Mouse (Mus musculus) neural tube, embryonic 14.5 days (tissue): ENCODE measurements at regions not wholly inside any gene's neighbourhood (a gene's known extent, or its start where the extent isn't known, plus 50 kb on each side); places are given as distances from the start of the nearest gene placed in this dataset.

ENCODE experiments used
- ATAC-seq: fragments of 200-750 bp; cut with Nextera tagmentation; 2 replicates; pipeline ENCODE4 v1.8.0; 2017; ENCODE audit warnings: low read depth, mild to moderate bottlenecking, moderate TSS enrichment, moderate library complexity
- H3K27ac ChIP-seq: fragments of 300-500 bp; sonication (generic); 2 replicates; pipeline ENCODE4 v1.5.1; 2014; ENCODE audit warnings: low read depth, mild to moderate bottlenecking, control low read depth, low read length, moderate library complexity, mixed read lengths
- H3K27me3 ChIP-seq: fragments of 300-500 bp; sonication (generic); 2 replicates; pipeline ENCODE4 v1.6.1; 2014; ENCODE audit warnings: low read length; ENCODE audit not compliant: control insufficient read depth, insufficient read depth
- H3K36me3 ChIP-seq: fragments of 300-500 bp; sonication (generic); 2 replicates; pipeline ENCODE4 v1.6.1; 2014; ENCODE audit warnings: low read length, mixed read lengths; ENCODE audit not compliant: control insufficient read depth, insufficient read depth
- H3K4me1 ChIP-seq: fragments of 300-500 bp; sonication (generic); 2 replicates; pipeline ENCODE4 v1.6.1; 2014; ENCODE audit warnings: low read length; ENCODE audit not compliant: control insufficient read depth, insufficient read depth
- H3K4me2 ChIP-seq: fragments of 300-500 bp; sonication (generic); 2 replicates; pipeline ENCODE4 v1.6.1; 2014; ENCODE audit warnings: mild to moderate bottlenecking, low read depth, low read length, control low read depth
- H3K4me3 ChIP-seq: fragments of 300-500 bp; sonication (generic); 2 replicates; pipeline ENCODE4 v1.5.1; 2014; ENCODE audit warnings: low read depth, low read length, control low read depth, mixed read lengths
- H3K9ac ChIP-seq: fragments of 300-500 bp; sonication (generic); replicated peaks from 2 replicates; pipeline ENCODE4 v1.6.1; 2014; ENCODE audit warnings: low read depth, mild to moderate bottlenecking, control low read depth, low read length, mixed read lengths
- H3K9me3 ChIP-seq: fragments of 300-500 bp; sonication (generic); 2 replicates; pipeline ENCODE4 v1.6.1; 2016; ENCODE audit warnings: low read length; ENCODE audit not compliant: control insufficient read depth
- WGBS: fragments of 180-500 bp; shearing (Covaris S2); extraction: QIAGEN DNeasy Blood & Tissue Kit; methylation state at CpG from one replicate; pipeline ENCODE4 v1.1.7; 2014; 5-methylcytosine and 5-hydroxymethylcytosine counted together

- Histone ChIP-seq H3K27ac (no peak overlapping the region), H3K4me2 (no peak overlapping the region), H3K9ac (no peak overlapping the region), H3K4me1 (no peaks in the 10 kb centered on the region), H3K9me3 (no peaks in the 10 kb centered on the region), H3K27me3 (no peaks in the 10 kb centered on the region), H3K36me3 (no peaks in the 10 kb centered on the region), H3K4me3 (no peak overlapping the region)
- ATAC-seq = no peak
- WGBS = 79% methylated on average over 2 of the region's 2 CpGs
These were observed 237.3 kb upstream of the Atp2b1 start for GRCm38 (mm10) chr10:98676907-98677306.

GRCm38 (mm10) chr10:98678234-98678633, 236.0 kb upstream of the Atp2b1 start:
- ATAC-seq = no peak
- H3K4me1 ChIP-seq = no peaks in the 10 kb centered on the region
- no peaks in the 10 kb centered on the region for H3K27me3 ChIP-seq
- no peak overlapping the region for H3K9ac ChIP-seq
- H3K9me3 ChIP-seq = no peaks in the 10 kb centered on the region
- H3K27ac ChIP-seq = no peak overlapping the region
- 71% methylated on average over 4 of the region's 4 CpGs for WGBS
- H3K4me3 ChIP-seq = no peak overlapping the region
- H3K4me2 ChIP-seq = no peak overlapping the region
- no peaks in the 10 kb centered on the region for H3K36me3 ChIP-seq

DNA sequence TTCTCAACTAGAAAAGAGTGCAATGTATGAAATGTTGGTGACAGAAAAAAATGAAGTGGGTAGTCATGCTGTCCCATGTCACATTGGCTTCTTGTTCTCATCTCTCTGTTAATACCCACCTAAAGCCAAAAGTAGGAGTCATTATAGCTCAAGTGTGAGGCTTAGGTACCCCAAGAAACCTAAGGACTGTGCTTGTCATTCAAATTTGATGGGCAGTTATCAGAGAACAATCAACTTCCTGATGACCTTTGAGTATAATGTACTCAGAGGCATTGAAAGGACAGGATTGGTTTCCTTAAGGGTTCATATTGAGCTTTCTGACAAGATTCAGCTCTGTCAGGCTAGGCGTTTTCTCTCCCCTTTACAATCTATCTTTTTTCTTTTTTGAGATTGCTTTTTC, 231.8 kb upstream of the Atp2b1 start:
- Histone ChIP-seq H3K9me3 (no peaks in the 10 kb centered on the region), H3K4me2 (no peak overlapping the region), H3K27me3 (no peaks in the 10 kb centered on the region), H3K4me3 (no peak overlapping the region), H3K27ac (no peak overlapping the region), H3K36me3 (no peaks in the 10 kb centered on the region), H3K4me1 (no peaks in the 10 kb centered on the region), H3K9ac (no peak overlapping the region)
- no peak for ATAC-seq
- 95% methylated on average over 1 of the region's 1 CpGs for WGBS

GRCm38 (mm10) chr10:98684195-98684594, 230.0 kb upstream of the Atp2b1 start:
- no peaks in the 10 kb centered on the region for H3K4me1 ChIP-seq
- H3K27ac ChIP-seq = no peak overlapping the region
- H3K4me3 ChIP-seq = no peak overlapping the region
- no peak overlapping the region for H3K9ac ChIP-seq
- WGBS = 50% methylated on average over 12 of the region's 12 CpGs
- H3K9me3 ChIP-seq = no peaks in the 10 kb centered on the region
- ATAC-seq = no peak
- H3K27me3 ChIP-seq = no peaks in the 10 kb centered on the region
- H3K36me3 ChIP-seq = no peaks in the 10 kb centered on the region
- peak overlapping the region; percentile 14; the same call in 1 of the 2 replicates for H3K4me2 ChIP-seq

- ATAC-seq = no peak
- no peaks in the 10 kb centered on the region for H3K36me3 ChIP-seq
- H3K4me1 ChIP-seq = no peaks in the 10 kb centered on the region
- H3K9ac ChIP-seq = no peak overlapping the region
- H3K9me3 ChIP-seq = no peaks in the 10 kb centered on the region
- WGBS = 79% methylated on average over 8 of the region's 8 CpGs
- no peak overlapping the region for H3K4me2 ChIP-seq
- H3K27ac ChIP-seq = no peak overlapping the region
- H3K4me3 ChIP-seq = no peak overlapping the region
- no peaks in the 10 kb centered on the region for H3K27me3 ChIP-seq
These were observed 229.5 kb upstream of the Atp2b1 start for GRCm38 (mm10) chr10:98684707-98685106.

DNA sequence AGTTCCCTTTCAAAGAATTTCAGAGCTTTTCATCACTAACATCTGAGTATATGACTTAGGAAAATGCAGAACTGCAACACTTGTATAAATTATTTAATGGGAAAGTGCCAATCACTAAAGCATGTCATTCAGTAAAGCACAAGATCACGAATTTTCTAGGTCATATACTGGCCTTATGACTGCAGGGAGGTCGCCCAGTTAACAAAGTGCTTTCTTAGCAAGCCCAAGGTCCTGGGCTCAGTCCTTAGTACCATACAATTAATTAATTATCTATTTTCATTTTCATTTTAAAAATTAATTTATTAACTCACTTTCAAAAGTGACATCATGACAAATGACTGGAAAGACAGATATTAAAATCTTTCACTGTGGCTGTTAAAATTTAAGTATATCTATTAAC, 228.5 kb upstream of the Atp2b1 start:
- Histone ChIP-seq H3K27ac (no peak overlapping the region), H3K4me1 (no peaks in the 10 kb centered on the region), H3K9me3 (no peaks in the 10 kb centered on the region), H3K27me3 (no peaks in the 10 kb centered on the region), H3K36me3 (no peaks in the 10 kb centered on the region), H3K4me3 (no peak overlapping the region), H3K4me2 (no peak overlapping the region), H3K9ac (no peak overlapping the region)
- 70% methylated on average over 2 of the region's 2 CpGs for WGBS
- ATAC-seq = no peak

- Histone ChIP-seq H3K27me3 (no peaks in the 10 kb centered on the region), H3K4me3 (no peak overlapping the region), H3K9me3 (no peaks in the 10 kb centered on the region), H3K4me1 (no peaks in the 10 kb centered on the region), H3K4me2 (no peak overlapping the region), H3K9ac (no peak overlapping the region), H3K27ac (no peak overlapping the region), H3K36me3 (no peaks in the 10 kb centered on the region)
- ATAC-seq = no peak
These were observed 227.8 kb upstream of the Atp2b1 start for GRCm38 (mm10) chr10:98686370-98686769.

GRCm38 (mm10) chr10:98691816-98692215, 222.4 kb upstream of the Atp2b1 start:
- H3K27me3 ChIP-seq = no peaks in the 10 kb centered on the region
- no peaks in the 10 kb centered on the region for H3K36me3 ChIP-seq
- H3K4me1 ChIP-seq = no peaks in the 10 kb centered on the region
- ATAC-seq = no peak
- H3K4me3 ChIP-seq = no peak overlapping the region
- no peak overlapping the region for H3K4me2 ChIP-seq
- H3K27ac ChIP-seq = no peak overlapping the region
- no peaks in the 10 kb centered on the region for H3K9me3 ChIP-seq
- 91% methylated on average over 5 of the region's 5 CpGs for WGBS
- H3K9ac ChIP-seq = no peak overlapping the region

DNA sequence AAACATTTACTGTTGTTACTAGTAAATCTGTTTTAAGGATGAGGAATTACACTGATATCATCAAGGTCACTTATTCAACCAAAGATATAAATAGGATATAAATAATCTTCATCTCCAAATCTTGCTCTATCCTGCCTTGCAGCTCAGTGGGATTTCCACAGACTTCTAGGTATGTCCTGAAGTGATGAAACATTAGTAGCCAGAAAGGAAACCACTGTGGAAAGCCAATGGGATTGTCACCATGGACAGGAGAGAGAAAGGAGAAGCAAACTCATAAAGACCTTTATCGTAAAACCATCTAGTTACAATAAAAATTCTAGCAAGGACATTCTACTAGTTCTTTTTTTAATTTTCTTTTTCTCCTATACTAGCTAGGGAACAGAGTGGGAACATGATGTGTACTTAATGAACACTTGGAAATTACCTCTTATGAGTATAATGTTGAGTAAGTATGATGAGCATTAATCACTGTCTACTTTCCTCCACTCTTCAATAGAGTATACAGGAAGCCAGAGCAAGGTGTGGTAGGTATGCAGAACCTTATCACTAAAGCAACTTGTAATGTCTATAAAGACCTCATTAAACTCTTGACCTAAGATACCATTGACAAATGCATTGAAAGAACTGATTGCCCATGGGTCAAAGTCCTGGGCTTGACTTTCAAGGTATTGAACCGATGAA, 219.4 kb upstream of the Atp2b1 start:
- no peaks in the 10 kb centered on the region for H3K27me3 ChIP-seq
- no peak overlapping the region for H3K4me3 ChIP-seq
- no peak overlapping the region for H3K4me2 ChIP-seq
- H3K9ac ChIP-seq = no peak overlapping the region
- 96% methylated on average over 2 of the region's 2 CpGs for WGBS
- no peak for ATAC-seq
- no peaks in the 10 kb centered on the region for H3K9me3 ChIP-seq
- H3K36me3 ChIP-seq = no peaks in the 10 kb centered on the region
- H3K27ac ChIP-seq = no peak overlapping the region
- no peaks in the 10 kb centered on the region for H3K4me1 ChIP-seq
